Mouse (Mus musculus) cerebellum, adult 2 months (tissue): Measurements from ENCODE around the gene Uncx. TPM values are rescaled to one million over a fixed set of nuclear protein-coding genes. Genes with fewer than 3 reads are reported as not detected.

Experiments used
- DNase-seq, 2 experiments: peaks; one replicate each; pipeline ENCODE4 v3.0.0; 2021
- H3K27ac ChIP-seq: fragments of 200-500 bp; 2 replicates; pipeline ENCODE4 v1.5.1; 2012; ENCODE audit warnings: low read length, control low read depth, inconsistent platforms; ENCODE audit not compliant: insufficient read depth
- H3K27me3 ChIP-seq: fragments of 200-500 bp; 2 replicates; pipeline ENCODE4 v1.6.1; 2012; ENCODE audit warnings: inconsistent platforms, mild to moderate bottlenecking, low read length, moderate library complexity; ENCODE audit not compliant: control insufficient read depth, insufficient read depth
- H3K4me1 ChIP-seq: fragments of 200-500 bp; 2 replicates; pipeline ENCODE4 v1.6.1; 2011; ENCODE audit warnings: low read length; ENCODE audit not compliant: control insufficient read depth, insufficient read depth
- H3K4me3 ChIP-seq: fragments of 200-500 bp; replicated peaks from 2 replicates; pipeline ENCODE3; 2011; ENCODE audit warnings: mild to moderate bottlenecking, low read depth, low read length, control low read depth; ENCODE audit not compliant: insufficient read depth
- CTCF ChIP-seq: fragments of 200-500 bp; IDR thresholded peaks from 2 replicates; pipeline ENCODE4 v1.5.1; 2011; ENCODE audit warnings: low read depth, mild to moderate bottlenecking, control low read depth, low read length, moderate library complexity, borderline replicate concordance; ENCODE audit not compliant: insufficient read depth
- POLR2A ChIP-seq: fragments of 200-500 bp; IDR thresholded peaks from 2 replicates; pipeline ENCODE4 v1.6.1; 2011; ENCODE audit warnings: low read length, control low read depth, borderline replicate concordance; ENCODE audit not compliant: insufficient read depth
- WGBS: fragments of 180-500 bp; shearing (Covaris S2); methylation state at CpG from one replicate; pipeline ENCODE4 v1.1.7; 2018; 5-methylcytosine and 5-hydroxymethylcytosine counted together
- polyA plus RNA-seq: library from polyadenylated mRNA; depleted of rRNA; stranded (reverse); fragments of >200 nt; gene quantifications from 2 replicates; pipeline ENCODE4 v1.2.3, GENCODE M21; 2012; rRNA removed

The Uncx gene
- 38.1 and 38.8 TPM in 2 replicates for polyA plus RNA-seq

DNA sequence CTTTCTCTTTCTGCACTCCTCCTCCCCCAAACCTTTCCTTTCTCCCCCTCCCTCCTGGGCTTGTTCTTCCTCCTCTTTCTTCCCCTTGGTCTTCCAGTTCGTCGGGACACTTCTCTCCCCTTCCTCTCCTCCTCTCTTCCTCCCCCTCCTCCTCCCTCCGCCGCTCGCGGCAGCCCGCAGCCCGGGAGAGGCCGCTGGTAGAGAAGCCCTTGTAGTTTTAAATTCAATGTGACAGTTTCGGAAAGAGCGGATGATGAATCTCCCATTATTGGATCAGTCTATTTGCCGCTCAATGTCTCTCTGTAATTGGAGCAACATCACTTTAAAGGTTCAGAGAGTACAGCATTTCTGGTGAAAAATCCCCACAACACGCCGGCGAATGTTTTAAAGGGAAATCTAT lies at the start of gene Uncx:
Uncx (plus strand) TSS at position 281 of the 400 bp plus-strand sequence.
- TF ChIP-seq POLR2A (no peak), CTCF (no peak)
- Histone ChIP-seq H3K27ac (peak within 1 kb of the TSS; percentile 97), H3K27me3 (no peaks in the 10 kb centered on the region; the same call in 1 of the 2 replicates), H3K4me3 (peak within 1 kb of the TSS; percentile 60), H3K4me1 (peaks cover 3% of the 10 kb centered on the region; the same call in 1 of the 2 replicates)
- DNase-seq: peak; percentile 64 to 69
- WGBS: 1% methylated on average over 15 of the region's 15 CpGs

DNA sequence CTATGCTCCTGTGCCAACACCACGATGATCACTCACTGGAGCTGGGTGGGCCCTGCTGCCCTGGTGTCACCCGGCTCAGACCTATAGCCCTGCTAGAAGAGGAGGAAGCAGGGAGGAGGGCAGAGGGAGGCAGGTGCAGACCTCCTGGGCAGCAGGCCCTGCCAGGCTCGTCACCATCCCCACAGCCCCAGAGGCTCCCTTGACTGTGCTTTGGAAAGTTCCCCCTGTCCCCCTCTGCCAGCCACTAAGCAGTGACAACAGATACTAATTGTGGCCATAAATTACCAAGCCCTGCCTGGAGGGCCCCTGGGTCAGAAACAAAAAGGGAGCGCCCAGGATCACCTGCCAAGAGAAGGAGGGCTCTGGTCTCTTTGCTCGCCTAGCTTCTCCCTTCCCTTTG lies 49.6 kb upstream of the Uncx start:
- DNase-seq: no peak
- no peak overlapping the region for H3K27ac ChIP-seq
- H3K4me1 ChIP-seq: peaks cover 1% of the 10 kb centered on the region; the same call in 1 of the 2 replicates
- H3K4me3 ChIP-seq: no peak overlapping the region
- TF ChIP-seq POLR2A (no peak), CTCF (no peak)
- WGBS: 57% methylated on average over 5 of the region's 5 CpGs
- H3K27me3 ChIP-seq: no peaks in the 10 kb centered on the region

DNA sequence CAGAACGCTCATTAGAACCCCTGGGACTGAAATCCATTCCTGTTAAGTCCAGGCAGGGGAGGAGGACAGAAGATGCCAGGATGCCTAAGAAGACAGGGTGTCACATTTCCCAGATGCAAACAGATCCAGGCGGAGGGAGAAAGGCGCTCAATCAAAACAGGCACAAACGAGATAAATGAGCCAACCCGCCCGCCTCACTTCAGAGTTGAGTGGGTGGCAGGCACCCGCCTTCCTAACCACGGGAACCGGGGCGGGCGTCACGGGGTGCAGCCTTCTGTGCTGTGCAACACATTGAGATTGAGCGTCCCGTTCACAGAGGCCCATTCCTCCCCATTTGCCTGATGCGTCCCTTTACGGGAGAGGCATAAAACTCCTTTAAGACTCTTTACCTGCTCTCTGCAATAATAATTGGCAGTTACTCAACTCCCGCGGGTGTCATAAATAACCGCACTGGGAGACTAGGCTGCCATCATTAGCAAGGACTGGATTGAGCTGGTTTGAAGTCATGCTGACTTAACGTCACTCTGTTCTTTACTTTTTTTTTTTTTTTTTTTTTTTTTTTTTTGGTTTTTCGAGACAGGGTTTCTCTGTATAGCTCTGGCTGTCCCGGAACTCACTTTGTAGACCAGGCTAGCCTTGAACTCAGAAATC lies 48.1 kb upstream of the Uncx start:
- Histone ChIP-seq H3K4me3 (no peak overlapping the region), H3K27me3 (no peaks in the 10 kb centered on the region), H3K27ac (no peak overlapping the region), H3K4me1 (peaks cover 9% of the 10 kb centered on the region)
- TF ChIP-seq CTCF (no peak), POLR2A (no peak)
- no peak for DNase-seq
- 51% methylated on average over 22 of the region's 22 CpGs for WGBS

DNA sequence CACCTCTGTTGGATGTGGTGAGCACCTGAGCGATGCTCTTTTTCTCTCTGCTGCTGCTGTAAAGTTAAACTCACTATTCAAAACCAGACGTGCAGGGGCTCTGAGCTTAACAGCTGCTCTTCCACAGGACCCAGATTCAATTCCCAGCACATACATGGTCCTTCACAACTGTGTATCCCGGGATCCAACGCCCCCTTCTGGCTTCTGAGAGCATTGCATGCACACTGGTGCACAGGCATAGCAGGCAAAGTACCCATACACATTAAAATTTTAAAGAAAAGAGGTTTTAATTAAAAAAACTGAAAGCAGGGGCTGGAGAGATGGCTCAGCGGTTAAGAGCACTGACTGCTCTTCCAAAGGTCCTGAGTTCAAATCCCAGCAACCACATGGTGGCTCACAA lies 46.4 kb upstream of the Uncx start:
- peaks cover 9% of the 10 kb centered on the region for H3K4me1 ChIP-seq
- no peak for DNase-seq
- H3K27me3 ChIP-seq: no peaks in the 10 kb centered on the region
- TF ChIP-seq POLR2A (no peak), CTCF (0 out of 2 replicates have a peak, but pooled peaks have one; percentile 5)
- no peak overlapping the region for H3K4me3 ChIP-seq
- H3K27ac ChIP-seq: no peak overlapping the region
- 54% methylated on average over 5 of the region's 5 CpGs for WGBS

DNA sequence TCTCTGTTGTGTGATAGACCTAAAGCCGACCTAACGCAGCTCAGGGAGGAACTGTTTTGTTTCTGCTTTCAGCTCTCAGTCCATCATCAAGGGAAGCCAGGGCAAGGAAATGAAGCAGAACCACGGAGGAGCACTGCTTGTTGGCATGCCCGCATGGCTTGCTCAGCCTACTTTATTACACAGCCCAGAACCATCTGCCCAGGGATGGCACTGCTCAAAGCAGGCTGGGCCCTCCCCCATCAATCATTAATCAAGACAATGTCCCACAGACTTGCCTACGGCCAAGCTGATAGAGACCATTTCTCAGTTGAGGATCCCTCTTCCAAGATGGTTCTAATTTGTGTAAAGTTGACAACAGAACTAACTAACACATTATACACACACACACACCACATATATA lies 44.5 kb upstream of the Uncx start:
- H3K27me3 ChIP-seq: no peaks in the 10 kb centered on the region
- H3K4me1 ChIP-seq: peaks cover 9% of the 10 kb centered on the region
- H3K27ac ChIP-seq: no peak overlapping the region
- TF ChIP-seq CTCF (no peak), POLR2A (no peak)
- no peak overlapping the region for H3K4me3 ChIP-seq
- DNase-seq: no peak
- 17% methylated on average over 5 of the region's 5 CpGs for WGBS

DNA sequence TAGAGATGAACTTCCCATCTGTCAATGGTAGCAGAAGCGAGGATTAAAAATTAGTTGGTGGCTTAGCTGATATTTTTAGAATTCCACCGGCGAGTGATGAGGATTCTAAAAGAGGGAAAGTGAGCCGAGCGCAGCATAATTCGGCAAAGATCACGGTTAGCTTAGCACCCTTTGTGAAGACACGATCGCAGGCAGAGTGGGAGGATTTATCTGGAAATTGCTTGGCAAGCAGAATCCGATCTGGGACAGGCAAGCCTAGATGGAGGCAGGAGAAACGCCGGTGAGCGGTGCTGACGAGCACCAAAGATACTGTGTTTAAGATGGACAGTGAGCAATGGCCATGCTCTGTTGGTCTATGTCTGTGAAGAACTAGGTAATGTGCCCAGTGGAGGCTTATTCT lies 41.0 kb upstream of the Uncx start:
- TF ChIP-seq POLR2A (no peak), CTCF (no peak)
- no peak for DNase-seq
- WGBS: 77% methylated on average over 14 of the region's 14 CpGs
- no peaks in the 10 kb centered on the region for H3K27me3 ChIP-seq
- H3K4me3 ChIP-seq: no peak overlapping the region
- H3K27ac ChIP-seq: no peak overlapping the region
- H3K4me1 ChIP-seq: peaks cover 9% of the 10 kb centered on the region

DNA sequence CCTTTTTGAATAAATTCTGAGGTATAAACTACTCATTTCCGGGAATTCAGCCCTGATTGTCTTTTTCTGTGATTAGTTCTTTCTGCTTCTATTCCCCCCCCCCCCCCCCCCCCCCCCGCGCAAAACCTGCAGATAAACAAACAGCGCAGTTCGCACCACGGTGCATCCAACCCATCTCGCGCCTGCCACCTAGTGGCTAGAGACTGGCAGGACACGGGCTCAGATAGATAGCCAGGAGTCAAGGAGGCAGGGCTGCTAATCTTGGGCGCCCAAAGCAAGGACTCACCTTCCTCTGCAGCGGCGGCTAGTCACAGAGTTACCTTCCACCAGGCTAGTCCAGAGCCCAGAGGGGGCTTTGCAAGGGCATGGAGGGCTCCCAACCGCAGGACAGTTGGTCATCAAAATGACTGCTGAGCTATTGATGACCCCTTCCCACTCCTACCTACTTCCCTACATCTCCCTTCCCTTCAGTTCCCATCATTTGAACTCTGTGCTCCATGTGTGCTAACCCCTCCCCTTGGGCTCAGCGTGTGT lies 38.2 kb upstream of the Uncx start:
- Histone ChIP-seq H3K4me1 (peaks cover under 1% of the 10 kb centered on the region; the same call in 1 of the 2 replicates), H3K27me3 (no peaks in the 10 kb centered on the region), H3K4me3 (no peak overlapping the region), H3K27ac (no peak overlapping the region)
- peak; percentile 83 to 90 for DNase-seq
- WGBS: 6% methylated on average over 12 of the region's 14 CpGs
- TF ChIP-seq CTCF: peak; percentile 89
- no peak for TF ChIP-seq POLR2A

DNA sequence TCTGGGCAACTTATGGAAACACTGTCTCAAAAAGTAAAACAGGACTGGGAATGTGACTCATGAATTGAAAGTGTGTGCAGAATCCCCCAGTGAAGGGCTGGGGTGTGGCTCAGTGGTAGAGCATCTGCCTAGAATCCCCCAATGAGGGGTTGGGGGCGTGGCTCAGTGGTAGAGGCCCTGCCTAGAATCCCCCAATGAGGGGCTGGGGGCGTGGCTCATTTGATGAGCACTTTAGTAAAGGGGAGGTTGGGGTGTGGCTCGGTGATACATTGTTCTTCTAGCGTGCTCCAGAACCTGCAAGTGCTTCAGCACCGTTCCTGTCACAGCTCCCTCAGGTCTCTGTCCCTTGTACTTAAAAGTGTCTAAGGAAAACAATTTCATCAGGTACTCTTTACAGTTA lies 37.1 kb upstream of the Uncx start:
- H3K4me1 ChIP-seq: peaks cover 5% of the 10 kb centered on the region; the same call in 1 of the 2 replicates
- no peak overlapping the region for H3K27ac ChIP-seq
- 30% methylated on average over 5 of the region's 5 CpGs for WGBS
- no peak overlapping the region for H3K4me3 ChIP-seq
- TF ChIP-seq POLR2A (no peak), CTCF (no peak)
- no peaks in the 10 kb centered on the region for H3K27me3 ChIP-seq
- DNase-seq: no peak
